Mouse (Mus musculus) megakaryocyte-erythroid progenitor cell, adult 5-6 weeks (primary cell): ENCODE measurements around the gene Ttc37. TPM values are rescaled to one million over a fixed set of nuclear protein-coding genes. Genes with fewer than 3 reads are reported as not detected.

Experiments used
- ATAC-seq: replicated peaks from 2 replicates; pipeline ENCODE4 v1.8.0; 2016; ENCODE audit warnings: mild to moderate bottlenecking, inconsistent platforms; ENCODE audit not compliant: severe bottlenecking, poor library complexity, low FRiP score, low TSS enrichment
- total RNA-seq, 2 experiments: library from RNA; stranded (forward) in 1 of 2; stranded (reverse) in 1 of 2; fragments of 200-1000, 215-1000 nt in 1 of 2; fragments of >200 nt in 1 of 2; fragmentation: Nextera tagmentation in 1 of 2; gene quantifications; 2 replicates each; pipeline ENCODE4 v1.2.3; 2014 to 2017

The Ttc37 gene
- total RNA-seq (2014; fragmentation: Nextera tagmentation) (22.0 and 32.6 TPM in 2 replicates), total RNA-seq (2017) (33.9 and 38.7 TPM in 2 replicates)

- peak; percentile 86 for ATAC-seq
These were observed at the start of gene Ttc37, which contains the start of gene Arsk for GRCm38 (mm10) chr13:76098493-76099303. TSS of gene Ttc37 (plus strand) at chr13:76098734. TSS of gene Arsk (minus strand) at chr13:76098660.

DNA sequence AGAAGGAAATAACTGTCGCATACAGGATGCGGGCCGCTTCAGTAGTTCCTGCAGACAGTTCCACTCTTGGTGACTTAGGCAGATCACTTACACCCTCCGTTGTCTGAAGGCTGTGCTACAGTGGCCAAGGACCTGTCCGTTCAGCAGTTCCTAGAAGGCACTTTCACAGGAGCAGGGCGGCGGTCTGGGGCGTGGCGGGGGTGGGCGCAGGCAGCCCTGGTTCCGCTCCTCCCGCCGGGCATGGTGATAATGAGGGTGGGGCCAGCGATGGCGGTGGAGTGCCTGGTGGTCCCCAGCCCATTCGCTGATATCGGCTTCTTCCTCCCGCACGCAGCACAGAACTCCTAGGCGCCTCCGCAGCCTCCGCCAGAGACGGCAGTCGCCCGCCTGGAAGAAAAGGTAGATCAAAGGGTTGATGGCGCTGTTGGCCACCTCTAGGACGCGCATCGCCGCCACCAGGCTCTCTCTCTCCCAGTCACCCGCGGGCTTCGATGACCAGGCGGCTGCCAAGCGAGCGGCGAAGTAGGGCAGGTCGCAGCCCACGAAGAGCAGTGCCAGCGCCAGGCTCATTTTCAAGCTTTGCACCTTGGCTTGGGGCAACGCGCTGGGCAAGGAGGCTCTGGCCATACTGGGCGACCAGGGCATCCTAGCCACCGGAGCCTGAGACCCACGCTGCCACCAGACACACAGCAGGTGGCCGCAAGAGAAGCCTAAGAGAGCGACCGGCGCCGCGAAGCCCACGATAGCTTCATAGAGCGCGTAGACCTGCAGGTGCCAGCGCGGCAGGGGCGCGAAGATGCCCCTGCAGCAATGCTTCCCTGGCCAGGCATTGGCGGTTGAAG lies 42.9 kb upstream of the Ttc37 start:
- ATAC-seq = peak; percentile 74

DNA sequence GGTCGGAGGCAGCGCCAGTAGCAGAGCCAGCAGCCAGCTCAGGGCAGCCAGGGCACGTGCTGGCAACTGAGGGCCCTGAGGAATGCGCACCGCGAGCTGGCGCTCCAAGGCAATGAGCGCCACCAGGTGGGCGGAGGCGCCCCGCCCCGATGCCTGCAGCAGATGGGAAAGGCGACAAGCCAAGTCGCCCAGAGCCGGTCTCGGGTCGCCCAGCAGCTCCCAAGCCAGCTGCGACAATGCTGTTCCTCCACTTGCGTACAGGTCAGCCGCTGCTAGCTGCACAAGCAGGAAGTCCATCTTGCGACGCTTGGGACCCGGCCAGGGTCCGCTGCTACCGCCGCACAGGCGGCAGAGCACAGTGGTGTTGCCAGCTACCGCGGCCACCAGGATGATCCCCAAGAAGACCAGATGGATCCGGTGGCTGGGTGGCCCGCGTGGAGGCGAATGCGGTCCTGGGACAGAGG lies 42.2 kb upstream of the Ttc37 start:
- ATAC-seq = peak; percentile 84

- no peak for ATAC-seq
These were observed 41.7 kb upstream of the Ttc37 start, which contains the start of gene Gpr150 for GRCm38 (mm10) chr13:76056896-76057266. TSS of gene Gpr150 (minus strand) at chr13:76056996.

DNA sequence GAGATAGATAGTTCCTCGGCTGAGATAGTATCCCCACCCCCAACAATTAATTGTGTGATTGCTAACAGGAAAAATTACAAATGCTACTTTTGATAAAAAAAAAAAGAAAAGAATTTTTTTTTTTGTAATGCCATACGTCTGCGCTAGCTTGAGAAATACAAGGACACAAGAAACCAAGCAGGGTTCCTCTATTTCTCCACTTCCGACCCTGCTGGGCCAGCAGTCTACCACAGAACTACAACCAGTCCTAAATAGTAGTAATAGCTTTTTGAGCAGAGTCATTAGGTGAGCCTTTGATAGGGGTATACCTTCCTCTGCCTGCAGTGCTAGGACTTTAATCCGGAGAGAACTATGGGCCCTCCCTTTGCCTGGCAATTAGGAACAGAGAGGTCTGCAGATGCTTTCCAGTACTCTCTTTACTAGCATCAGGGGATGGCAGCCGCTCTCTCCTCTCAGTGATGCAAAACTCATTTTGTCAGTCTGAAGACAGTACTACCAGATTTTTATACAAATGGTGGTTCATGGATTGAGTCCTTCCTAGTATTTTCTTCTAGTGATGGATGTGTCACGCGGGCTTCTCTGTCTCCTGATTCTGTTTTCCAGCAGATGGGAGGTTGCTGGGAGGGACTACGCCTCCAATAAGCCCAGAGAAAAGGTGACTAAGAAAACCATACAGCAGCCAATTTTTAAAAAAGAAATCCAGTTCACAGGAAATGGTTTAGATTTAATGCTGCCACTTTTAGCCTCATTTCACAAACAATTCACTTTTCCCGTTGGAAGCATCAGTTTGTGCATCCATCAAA lies 41.1 kb upstream of the Ttc37 start:
- ATAC-seq = no peak

- ATAC-seq = no peak
These were observed 38.9 kb upstream of the Ttc37 start for GRCm38 (mm10) chr13:76059591-76059990.

DNA sequence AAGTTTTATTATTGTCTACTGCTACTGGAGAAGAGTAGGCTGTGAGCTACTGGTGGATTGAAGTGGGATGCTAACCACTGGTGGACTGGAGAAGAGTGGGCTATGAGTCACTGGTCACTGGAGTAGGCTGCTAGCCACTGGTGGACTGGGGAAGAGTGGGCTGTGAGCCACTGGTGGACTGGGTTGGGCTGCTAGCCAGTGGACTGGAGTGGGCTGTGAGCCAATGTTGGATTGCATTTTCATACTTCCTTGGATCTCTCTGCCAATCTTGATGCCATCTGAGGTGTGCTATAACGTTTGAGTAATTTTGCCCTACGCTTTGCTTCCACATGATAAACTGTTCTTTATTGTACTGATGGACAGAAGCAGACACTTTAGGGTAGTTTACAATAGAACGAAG lies 36.4 kb upstream of the Ttc37 start:
- ATAC-seq = no peak

DNA sequence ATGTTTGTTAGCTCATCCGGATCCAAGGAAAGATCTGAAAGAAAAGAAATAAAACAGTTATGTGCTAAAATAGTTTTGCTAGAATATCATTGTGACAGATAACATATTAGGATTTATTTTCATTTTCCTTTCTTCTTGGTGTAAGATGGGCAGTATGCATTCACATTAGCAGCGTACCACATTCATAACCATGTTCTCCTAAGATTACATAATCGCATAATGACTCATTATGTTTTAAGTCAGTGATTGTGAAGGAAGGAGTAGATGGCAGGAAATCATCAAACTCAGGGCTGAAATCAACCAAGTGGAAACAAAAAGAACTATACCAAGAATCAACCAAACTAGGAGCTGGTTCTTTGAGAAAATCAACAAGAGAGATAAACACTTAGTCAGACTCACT lies 36.0 kb upstream of the Ttc37 start:
- ATAC-seq = no peak

DNA sequence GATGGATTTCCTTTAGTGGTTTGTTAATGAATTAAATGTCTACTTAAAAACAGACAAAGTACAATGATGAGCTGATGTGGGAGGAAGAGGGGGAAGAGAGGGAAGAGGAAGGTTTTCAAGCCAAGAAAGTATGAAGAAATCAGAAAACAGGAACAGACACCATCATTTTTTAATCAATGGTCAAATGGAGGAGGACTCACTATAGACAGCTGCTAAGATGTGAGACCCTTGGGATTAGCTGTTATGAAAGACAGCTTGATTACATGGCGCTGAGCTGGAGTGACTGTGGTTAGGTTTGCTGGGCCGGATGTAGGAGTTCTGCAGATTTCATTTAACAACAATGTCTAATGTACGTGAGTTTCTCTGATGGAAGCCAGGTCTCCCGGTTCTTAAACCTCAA lies 35.0 kb upstream of the Ttc37 start:
- no peak for ATAC-seq

GRCm38 (mm10) chr13:76064363-76064945 lies 34.1 kb upstream of the Ttc37 start:
- no peak for ATAC-seq

DNA sequence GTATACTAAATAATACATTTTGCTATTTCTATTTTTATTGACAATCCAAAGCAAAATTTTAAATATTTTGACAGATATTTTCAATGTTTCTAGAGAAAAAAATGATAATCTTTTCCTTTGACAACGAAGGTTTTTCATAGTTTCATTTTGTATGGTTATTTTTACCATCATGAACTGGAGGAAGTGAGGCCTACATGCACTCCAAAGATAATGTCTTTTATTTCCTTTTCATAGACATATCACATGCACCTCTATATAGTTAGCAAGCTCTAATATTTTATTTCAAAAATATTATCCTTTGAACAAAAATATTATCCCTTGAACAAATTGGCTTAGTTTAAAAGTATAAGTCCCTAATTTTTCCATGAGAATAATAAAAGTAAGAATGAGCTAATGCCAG lies 24.2 kb upstream of the Ttc37 start:
- no peak for ATAC-seq

- ATAC-seq = peak; percentile 85
These were observed 430 bp upstream of the Ttc37 start for GRCm38 (mm10) chr13:76098116-76098492.

DNA sequence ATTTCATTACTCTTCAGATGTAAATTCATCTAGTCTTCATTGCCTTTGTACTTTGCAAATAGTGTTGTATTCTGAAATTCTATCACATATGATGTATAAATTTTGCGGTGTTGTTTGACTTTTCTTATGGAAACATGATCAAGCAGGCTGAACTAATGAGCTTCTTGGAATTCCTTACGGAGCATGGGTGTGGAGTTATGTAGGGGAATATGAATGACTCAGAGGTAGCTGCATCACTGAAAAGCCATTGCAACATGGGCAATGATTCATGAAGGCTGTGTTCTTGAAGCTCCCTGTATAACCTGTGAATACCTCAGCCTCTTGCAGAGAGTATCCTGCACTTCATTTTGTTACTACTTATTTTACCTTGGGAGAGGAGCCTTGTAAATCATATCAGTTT lies 3.5 kb downstream of the Ttc37 start:
- ATAC-seq = no peak

- ATAC-seq = no peak
These were observed 10.7 kb downstream of the Ttc37 start for GRCm38 (mm10) chr13:76109069-76109824.

DNA sequence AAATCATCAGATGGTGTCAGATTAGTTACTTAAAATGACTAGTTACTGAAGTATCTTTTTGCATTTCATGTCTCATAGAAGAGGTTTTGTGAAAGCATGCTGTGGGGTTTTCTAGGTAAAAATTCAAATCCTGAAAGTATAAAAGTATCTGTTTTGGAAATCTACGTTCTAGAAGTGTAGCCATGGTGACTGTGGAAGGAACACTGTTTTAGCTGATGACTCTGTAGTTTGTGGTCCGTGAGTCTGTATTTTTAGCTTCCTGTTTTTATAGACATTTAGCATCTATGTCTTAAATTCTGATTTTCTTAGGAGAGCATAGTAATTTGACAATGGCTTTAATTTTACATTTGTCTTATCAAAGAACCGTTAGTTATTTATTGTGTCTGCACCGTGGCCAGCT lies 30.3 kb downstream of the Ttc37 start:
- no peak for ATAC-seq

DNA sequence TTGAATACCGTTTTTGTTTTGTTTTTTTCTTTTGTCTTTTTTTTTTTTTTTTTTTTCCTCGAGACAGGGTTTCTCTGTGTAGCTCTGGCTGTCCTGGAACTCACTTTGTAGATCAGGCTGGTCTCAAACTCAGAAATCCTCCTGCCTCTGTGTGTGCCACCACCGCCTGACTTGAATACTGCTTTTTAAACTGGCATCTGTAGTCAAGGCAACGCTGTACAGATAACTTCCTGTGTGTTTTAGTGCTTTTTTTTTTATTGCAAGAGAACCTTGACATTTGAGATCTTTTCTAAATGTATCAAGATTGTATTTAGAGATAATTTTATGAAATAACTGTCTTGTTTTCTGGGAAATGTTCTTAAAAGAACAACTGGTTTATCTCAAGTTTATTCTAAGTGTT lies 33.9 kb downstream of the Ttc37 start:
- ATAC-seq = no peak

DNA sequence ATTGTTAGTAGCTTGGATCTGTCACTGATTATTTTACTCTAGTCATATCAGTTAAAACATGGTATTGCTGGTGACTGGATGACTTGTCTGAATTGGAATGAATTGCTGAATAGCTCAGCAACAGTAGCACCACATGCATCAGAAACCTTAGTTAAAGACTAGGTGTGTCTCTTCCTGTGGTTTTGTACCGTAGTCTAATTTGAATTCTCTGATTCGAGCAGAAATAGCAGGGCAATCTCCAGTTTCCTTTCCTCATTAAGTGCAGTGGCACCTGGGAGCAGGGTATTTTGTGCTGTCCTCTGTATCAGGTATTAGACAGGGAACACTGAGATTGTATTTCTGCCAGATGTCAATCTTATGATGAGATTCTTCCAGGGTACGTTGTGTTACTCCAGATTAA lies 40.3 kb downstream of the Ttc37 start:
- ATAC-seq = no peak

GRCm38 (mm10) chr13:76141117-76141808 lies 42.7 kb downstream of the Ttc37 start:
- no peak for ATAC-seq
